Mouse (Mus musculus) spleen, adult 18-20 months (tissue): Measurements from ENCODE around the gene Ncor2.
"Not testable (repeated sequence)": the region's sequence is repeated elsewhere in the genome, so short reads cannot be mapped to it uniquely, and the experiment has no call there.

ENCODE experiments used
- DNase-seq, 2 experiments: peaks; one replicate each; pipeline ENCODE4 v3.0.0; 2022; ENCODE audit warnings: mixed read lengths in 2 of 2

Gene Ncor2

GRCm38 (mm10) chr5:125179007-125179734 is at the start of gene Ncor2:
Gene Ncor2, minus strand, starts transcription at chr5:125179219.
- DNase-seq = peak; percentile 72 to 80

GRCm38 (mm10) chr5:125227699-125228098 is 48.7 kb upstream of the Ncor2 start:
- DNase-seq = no peak

GRCm38 (mm10) chr5:125226229-125226634 is 47.2 kb upstream of the Ncor2 start:
- DNase-seq = no peak

- DNase-seq = no peak
Measured at GRCm38 (mm10) chr5:125224925-125225324, 45.9 kb upstream of the Ncor2 start.

GRCm38 (mm10) chr5:125223961-125224360 is 44.9 kb upstream of the Ncor2 start:
- DNase-seq = no peak

- no peak for DNase-seq
Measured at GRCm38 (mm10) chr5:125222706-125223105, 43.7 kb upstream of the Ncor2 start.

- no peak for DNase-seq
Measured at GRCm38 (mm10) chr5:125221868-125222267, 42.8 kb upstream of the Ncor2 start.

GRCm38 (mm10) chr5:125217426-125218170 is 38.6 kb upstream of the Ncor2 start:
- DNase-seq = no peak

- no peak for DNase-seq
Measured at GRCm38 (mm10) chr5:125215930-125216459, 37.0 kb upstream of the Ncor2 start.

GRCm38 (mm10) chr5:125215346-125215929 is 36.4 kb upstream of the Ncor2 start:
- DNase-seq = no peak

- no peak for DNase-seq
Measured at GRCm38 (mm10) chr5:125214064-125214463, 35.0 kb upstream of the Ncor2 start.

GRCm38 (mm10) chr5:125204910-125205309 is 25.9 kb upstream of the Ncor2 start:
- DNase-seq = not testable (repeated sequence)

GRCm38 (mm10) chr5:125204199-125204815 is 25.3 kb upstream of the Ncor2 start:
- no peak for DNase-seq

- DNase-seq = no peak
Measured at GRCm38 (mm10) chr5:125203759-125204158, 24.7 kb upstream of the Ncor2 start.

GRCm38 (mm10) chr5:125203099-125203498 is 24.1 kb upstream of the Ncor2 start:
- DNase-seq = no peak

GRCm38 (mm10) chr5:125202100-125202499 is 23.1 kb upstream of the Ncor2 start:
- DNase-seq = no peak

GRCm38 (mm10) chr5:125199086-125199485 is 20.1 kb upstream of the Ncor2 start:
- no peak for DNase-seq

GRCm38 (mm10) chr5:125197325-125197724 is 18.3 kb upstream of the Ncor2 start:
- not testable (repeated sequence) for DNase-seq

- no peak for DNase-seq
Measured at GRCm38 (mm10) chr5:125196054-125196453, 17.0 kb upstream of the Ncor2 start.

- no peak for DNase-seq
Measured at GRCm38 (mm10) chr5:125195142-125195541, 16.1 kb upstream of the Ncor2 start.

GRCm38 (mm10) chr5:125193478-125194439 is 14.7 kb upstream of the Ncor2 start:
- DNase-seq = no peak

- no peak for DNase-seq
Measured at GRCm38 (mm10) chr5:125191608-125192007, 12.6 kb upstream of the Ncor2 start.
